Mouse (Mus musculus) liver, embryonic 11.5 days (tissue): ENCODE measurements around the gene Tat. TPM values are rescaled to one million over a fixed set of nuclear protein-coding genes. Genes with fewer than 3 reads are reported as not detected.

ENCODE experiments used
- ATAC-seq: fragments of 200-750 bp; cut with Nextera tagmentation; replicated peaks from 2 replicates; pipeline ENCODE4 v1.8.0; 2017; ENCODE audit warnings: moderate number of reproducible peaks, mild to moderate bottlenecking, moderate TSS enrichment, moderate library complexity; ENCODE audit not compliant: low FRiP score
- DNase-seq: peaks from one replicate; pipeline ENCODE4 v3.0.0-alpha.2; 2017; ENCODE audit warnings: low spot score
- H3K27ac ChIP-seq: fragments of 300-500 bp; sonication (generic); 2 replicates; pipeline ENCODE4 v1.5.1; 2014; ENCODE audit warnings: mild to moderate bottlenecking, low read depth, low read length, control low read depth
- H3K27me3 ChIP-seq: fragments of 300-500 bp; sonication (generic); replicated peaks from 2 replicates; pipeline ENCODE4 v1.6.1; 2014; ENCODE audit warnings: low read length, mixed read lengths; ENCODE audit not compliant: control insufficient read depth, insufficient read depth
- H3K36me3 ChIP-seq: fragments of 300-500 bp; sonication (generic); 2 replicates; pipeline ENCODE4 v1.6.1; 2014; ENCODE audit warnings: mild to moderate bottlenecking, low read length, moderate library complexity, mixed read lengths; ENCODE audit not compliant: control insufficient read depth, insufficient read depth
- H3K4me1 ChIP-seq: fragments of 300-500 bp; sonication (generic); replicated peaks from 2 replicates; pipeline ENCODE4 v1.6.1; 2014; ENCODE audit warnings: low read length, mixed read lengths; ENCODE audit not compliant: control insufficient read depth, insufficient read depth
- H3K4me2 ChIP-seq: fragments of 300-500 bp; sonication (generic); 2 replicates; pipeline ENCODE4 v1.6.1; 2014; ENCODE audit warnings: mild to moderate bottlenecking, control low read depth, moderate library complexity
- H3K4me3 ChIP-seq: fragments of 300-500 bp; sonication (generic); 2 replicates; pipeline ENCODE4 v1.5.1; 2014; ENCODE audit warnings: low read depth, low read length, control low read depth
- H3K9ac ChIP-seq: fragments of 300-500 bp; sonication (generic); 2 replicates; pipeline ENCODE4 v1.6.1; 2014; ENCODE audit warnings: low read depth, low read length, control low read depth
- H3K9me3 ChIP-seq: fragments of 300-500 bp; sonication (generic); 2 replicates; pipeline ENCODE4 v1.6.1; 2016; ENCODE audit warnings: low read length, inconsistent platforms, mixed read lengths; ENCODE audit not compliant: control insufficient read depth
- WGBS: fragments of 180-500 bp; shearing (Covaris S2); extraction: QIAGEN DNeasy Blood & Tissue Kit; methylation state at CpG from one replicate; pipeline ENCODE4 v1.1.7; 2014; 5-methylcytosine and 5-hydroxymethylcytosine counted together
- polyA plus RNA-seq: library from polyadenylated mRNA; unstranded; fragments of >200 nt; fragmentation: Nextera tagmentation; extraction: Ambion mirVana; gene quantifications from 2 replicates; pipeline ENCODE4 v1.2.1, GENCODE M21; 2014

Tat gene
- polyA plus RNA-seq, result 0.22 TPM in 1 of 2 replicates, not detected in the other

DNA sequence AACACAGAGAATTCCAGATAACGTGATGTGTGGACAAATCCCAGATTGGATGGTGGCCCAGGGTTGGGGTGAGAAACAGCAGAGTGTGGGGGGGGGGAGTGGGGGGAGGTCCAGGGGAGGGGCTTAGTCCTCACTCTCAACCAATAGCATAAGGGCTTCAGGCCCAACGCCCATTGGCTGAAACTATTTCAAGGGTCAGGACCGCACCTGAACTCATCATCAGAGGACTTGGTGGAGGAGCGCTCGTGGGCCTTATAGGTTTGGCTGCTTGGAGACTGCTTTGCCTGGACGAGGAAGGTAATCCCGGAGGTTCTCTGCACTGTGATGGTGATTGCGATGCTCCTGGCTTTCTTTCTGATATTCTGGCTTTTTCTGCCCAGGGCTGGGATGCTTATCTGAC lies at the start of gene Tat:
Tat (plus strand) TSS at position 214 of the 400 bp plus-strand sequence.
- no peak within 1 kb of the TSS for H3K27ac ChIP-seq
- 66% methylated on average over 8 of the region's 8 CpGs for WGBS
- H3K4me1 ChIP-seq, result no peaks in the 10 kb centered on the region
- no peak within 1 kb of the TSS for H3K4me2 ChIP-seq
- no peaks in the 10 kb centered on the region for H3K36me3 ChIP-seq
- H3K27me3 ChIP-seq, result no peaks in the 10 kb centered on the region
- H3K9me3 ChIP-seq, result no peaks in the 10 kb centered on the region
- ATAC-seq (no peak), DNase-seq (no peak)
- no peak within 1 kb of the TSS for H3K4me3 ChIP-seq
- no peak within 1 kb of the TSS for H3K9ac ChIP-seq

- Histone ChIP-seq H3K4me3 (no peak overlapping the region), H3K36me3 (peaks cover 18% of the 10 kb centered on the region), H3K9ac (no peak overlapping the region), H3K4me2 (no peak overlapping the region), H3K4me1 (peaks cover 4% of the 10 kb centered on the region; the same call in 1 of the 2 replicates), H3K27ac (no peak overlapping the region), H3K27me3 (peaks cover 2% of the 10 kb centered on the region), H3K9me3 (no peaks in the 10 kb centered on the region)
- no peak for DNase-seq
- ATAC-seq, result no peak
- WGBS, result 82% methylated on average over 2 of the region's 2 CpGs
These were observed 48.5 kb upstream of the Tat start for GRCm38 (mm10) chr8:109941606-109942360.

DNA sequence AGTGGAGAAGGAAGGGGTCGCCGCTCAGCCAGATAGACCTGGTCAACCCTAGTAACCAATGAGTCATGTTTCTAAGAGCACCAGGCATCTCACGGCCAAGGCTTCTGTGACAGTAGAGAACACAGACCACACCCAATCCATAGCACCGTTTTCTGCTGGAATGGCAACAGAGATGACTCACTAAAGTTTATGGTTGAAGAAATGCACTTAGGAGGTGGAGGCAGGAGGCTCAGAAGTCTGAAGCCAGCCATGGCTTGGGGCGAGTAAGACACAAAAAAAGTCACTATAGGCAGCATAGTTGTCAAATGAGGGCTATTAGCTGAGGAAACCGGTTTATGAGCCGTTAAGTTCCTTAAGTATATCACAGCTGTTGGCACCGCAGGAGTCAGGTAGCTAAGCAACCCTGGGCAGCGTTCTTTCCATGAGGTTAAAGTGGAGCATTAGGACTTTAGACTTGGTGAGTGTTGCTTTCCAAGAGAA lies 45.0 kb upstream of the Tat start:
- WGBS, result 60% methylated on average over 9 of the region's 9 CpGs
- ATAC-seq (no peak), DNase-seq (no peak)
- Histone ChIP-seq H3K4me1 (peaks cover 4% of the 10 kb centered on the region; the same call in 1 of the 2 replicates), H3K4me3 (no peak overlapping the region), H3K36me3 (peaks cover 8% of the 10 kb centered on the region), H3K27me3 (peaks cover 26% of the 10 kb centered on the region), H3K27ac (no peak overlapping the region), H3K9me3 (no peaks in the 10 kb centered on the region), H3K4me2 (no peak overlapping the region), H3K9ac (no peak overlapping the region)

GRCm38 (mm10) chr8:109945694-109946093 lies 44.5 kb upstream of the Tat start:
- Histone ChIP-seq H3K27ac (no peak overlapping the region), H3K27me3 (peaks cover 26% of the 10 kb centered on the region), H3K9me3 (no peaks in the 10 kb centered on the region), H3K36me3 (peaks cover 5% of the 10 kb centered on the region), H3K4me1 (peaks cover 4% of the 10 kb centered on the region; the same call in 1 of the 2 replicates), H3K4me2 (no peak overlapping the region), H3K9ac (no peak overlapping the region), H3K4me3 (no peak overlapping the region)
- WGBS, result 78% methylated on average over 7 of the region's 7 CpGs
- no peak for ATAC-seq
- DNase-seq, result no peak

DNA sequence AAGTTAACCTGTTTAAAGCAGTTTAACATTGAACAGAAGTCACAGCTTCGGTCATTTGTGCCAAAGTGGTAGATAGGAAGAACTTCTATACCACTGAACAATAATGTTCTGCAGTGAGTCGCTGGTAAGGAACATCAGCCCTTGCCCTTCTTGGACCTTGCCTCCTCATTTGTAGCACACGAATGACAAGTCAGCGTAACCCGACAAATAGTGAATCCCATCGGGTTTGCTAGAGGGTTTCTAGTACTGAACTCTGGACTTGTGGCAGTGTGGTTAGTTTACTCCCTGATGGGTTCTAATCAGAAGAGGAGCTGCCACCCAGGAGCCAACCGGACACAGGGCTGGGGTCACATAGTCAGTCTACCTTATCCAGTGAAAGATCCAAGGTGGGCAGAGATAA lies 44.0 kb upstream of the Tat start:
- H3K4me2 ChIP-seq, result no peak overlapping the region
- H3K27ac ChIP-seq, result no peak overlapping the region
- peaks cover 26% of the 10 kb centered on the region for H3K27me3 ChIP-seq
- H3K4me3 ChIP-seq, result no peak overlapping the region
- no peak for ATAC-seq
- H3K4me1 ChIP-seq, result peaks cover 4% of the 10 kb centered on the region; the same call in 1 of the 2 replicates
- 84% methylated on average over 7 of the region's 7 CpGs for WGBS
- no peak overlapping the region for H3K9ac ChIP-seq
- no peaks in the 10 kb centered on the region; the same call in 1 of the 2 replicates for H3K36me3 ChIP-seq
- DNase-seq, result no peak
- no peaks in the 10 kb centered on the region for H3K9me3 ChIP-seq

GRCm38 (mm10) chr8:109947447-109948284 lies 42.6 kb upstream of the Tat start:
- Histone ChIP-seq H3K27ac (no peak overlapping the region), H3K4me1 (peaks cover 4% of the 10 kb centered on the region; the same call in 1 of the 2 replicates), H3K36me3 (no peaks in the 10 kb centered on the region), H3K9me3 (no peaks in the 10 kb centered on the region), H3K4me2 (peak overlapping the region; percentile 55), H3K27me3 (peaks cover 28% of the 10 kb centered on the region), H3K4me3 (peak overlapping the region; percentile 32; the same call in 1 of the 2 replicates), H3K9ac (no peak overlapping the region)
- 4% methylated on average over 26 of the region's 26 CpGs for WGBS
- DNase-seq (peak; percentile 37), ATAC-seq (no peak)

DNA sequence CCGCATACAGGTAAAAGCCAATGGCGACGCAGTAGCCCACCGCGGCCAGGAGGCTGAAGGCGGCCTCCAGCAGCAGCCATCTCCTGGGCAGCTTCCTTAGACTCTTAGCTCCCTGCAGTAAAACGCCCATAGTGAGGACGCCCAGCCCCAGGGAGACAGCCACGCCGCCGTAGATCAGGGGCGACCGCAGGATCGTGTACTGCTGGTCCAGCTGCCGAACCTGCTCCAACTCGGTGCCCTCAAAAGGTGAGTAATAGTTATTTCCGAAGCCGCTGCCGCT lies 42.0 kb upstream of the Tat start:
- Histone ChIP-seq H3K4me1 (peaks cover 4% of the 10 kb centered on the region; the same call in 1 of the 2 replicates), H3K4me3 (peak overlapping the region; percentile 32; the same call in 1 of the 2 replicates), H3K9me3 (no peaks in the 10 kb centered on the region), H3K27me3 (peaks cover 28% of the 10 kb centered on the region), H3K9ac (no peak overlapping the region), H3K36me3 (no peaks in the 10 kb centered on the region), H3K27ac (no peak overlapping the region), H3K4me2 (peak overlapping the region; percentile 55)
- ATAC-seq, result no peak
- 7% methylated on average over 19 of the region's 19 CpGs for WGBS
- DNase-seq, result peak; percentile 30

DNA sequence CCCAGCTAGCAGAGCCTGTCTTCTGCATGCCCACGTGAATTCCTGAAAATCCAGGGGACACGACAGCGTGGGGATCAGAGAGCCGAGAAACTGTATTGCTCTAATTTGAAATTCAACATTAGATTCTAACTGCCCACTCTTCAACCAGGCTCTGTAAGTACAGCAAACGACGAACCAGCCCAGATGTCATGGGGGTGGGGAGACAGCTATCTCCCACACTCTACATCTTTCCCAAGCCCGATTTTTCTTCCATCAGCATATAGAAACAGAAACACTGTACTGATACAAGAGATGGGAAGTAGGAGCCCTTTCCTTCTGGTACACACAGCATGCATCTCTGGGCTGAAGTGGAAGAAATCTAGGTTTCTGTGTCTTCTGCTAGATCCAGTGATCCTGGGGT lies 38.1 kb upstream of the Tat start:
- peaks cover 28% of the 10 kb centered on the region for H3K27me3 ChIP-seq
- 71% methylated on average over 7 of the region's 7 CpGs for WGBS
- DNase-seq (no peak), ATAC-seq (no peak)
- H3K4me3 ChIP-seq, result no peak overlapping the region
- no peaks in the 10 kb centered on the region for H3K36me3 ChIP-seq
- H3K9me3 ChIP-seq, result no peaks in the 10 kb centered on the region
- no peak overlapping the region for H3K9ac ChIP-seq
- no peak overlapping the region for H3K4me2 ChIP-seq
- H3K27ac ChIP-seq, result no peak overlapping the region
- H3K4me1 ChIP-seq, result no peaks in the 10 kb centered on the region
